9 mouse cellular contexts compared by ENCODE assay signal in genomic region chr8:84708071-84708541, GRCm38 (mm10). TPM values are rescaled to one million over a fixed set of nuclear protein-coding genes. Genes with fewer than 3 reads are reported as not detected.
DNase-seq lines count a peak whose midpoint lies in the region; ATAC-seq lines count a peak whose summit lies in the region.
"Had no signal": no experiment of that assay in that cellular context is flagged by ENCODE, and none has a peak within 500 bp of the region (broad histone marks: within the 10 kb centered on the region; RNA-seq: fewer than 3 reads in every experiment).

No protein-coding gene starts in this region.

- H3K4me3 ChIP-seq in kidney, embryonic 15.5 days (replicated peaks), result peak overlapping the region; percentile 32
- no peak overlapping the region for H3K4me3 ChIP-seq in forebrain, embryonic 11.5 days (ENCODE audit: low read depth, low read length)
- H3K4me3 ChIP-seq in intestine, embryonic 15.5 days (replicated peaks), result no peak overlapping the region
- H3K4me3 ChIP-seq in midbrain, embryonic 13.5 days (replicated peaks), result no peak overlapping the region

- no peak for ATAC-seq in kidney, embryonic 15.5 days (replicated peaks; ENCODE audit: low FRiP score)
- no peak for ATAC-seq in forebrain, embryonic 11.5 days (replicated peaks; ENCODE audit: low FRiP score)
- no peak for ATAC-seq in intestine, embryonic 15.5 days
- no peak for ATAC-seq in midbrain, embryonic 13.5 days
- ATAC-seq: Patski had no signal

- H3K4me2 ChIP-seq in kidney, embryonic 15.5 days, result peak overlapping the region; percentile 52
- peak overlapping the region; percentile 22 for H3K4me2 ChIP-seq in forebrain, embryonic 11.5 days (ENCODE audit: low read depth, low read length, severe bottlenecking)
- H3K4me2 ChIP-seq in intestine, embryonic 15.5 days (replicated peaks), result peak overlapping the region; percentile 58
- peak overlapping the region; percentile 43 for H3K4me2 ChIP-seq in midbrain, embryonic 13.5 days (replicated peaks)

- no peaks in the 10 kb centered on the region for H3K36me3 ChIP-seq in kidney, embryonic 15.5 days
- H3K36me3 ChIP-seq in forebrain, embryonic 11.5 days (ENCODE audit: control insufficient read depth, insufficient read depth, low read length), result no peaks in the 10 kb centered on the region
- no peaks in the 10 kb centered on the region for H3K36me3 ChIP-seq in intestine, embryonic 15.5 days
- H3K36me3 ChIP-seq in midbrain, embryonic 13.5 days, result no peaks in the 10 kb centered on the region

- intact Hi-C loops in left cerebral cortex, postnatal 14 days (cut with DNase I), result no loop called here

- peaks cover 82% of the 10 kb centered on the region for H3K4me1 ChIP-seq in kidney, embryonic 15.5 days
- H3K4me1 ChIP-seq in forebrain, embryonic 11.5 days (replicated peaks; ENCODE audit: control insufficient read depth, insufficient read depth, low read length), result peaks cover 53% of the 10 kb centered on the region
- H3K4me1 ChIP-seq in intestine, embryonic 15.5 days (replicated peaks), result peaks cover 48% of the 10 kb centered on the region
- peaks cover 75% of the 10 kb centered on the region for H3K4me1 ChIP-seq in midbrain, embryonic 13.5 days (replicated peaks)

- 14% methylated on average over 15 of the region's 15 CpGs for WGBS in kidney, embryonic 15.5 days
- WGBS in forebrain, embryonic 11.5 days, result 2% methylated on average over 15 of the region's 15 CpGs
- WGBS in intestine, embryonic 15.5 days, result 17% methylated on average over 15 of the region's 15 CpGs
- WGBS in midbrain, embryonic 13.5 days, result 4% methylated on average over 15 of the region's 15 CpGs

- no peak for DNase-seq in kidney, postnatal 25 days
- peak; percentile 66 for DNase-seq in forebrain, embryonic 11.5 days (ENCODE audit: low spot score)
- DNase-seq in left cerebral cortex, postnatal 14 days (ENCODE audit: low spot score in 2 of 2), result no peak
- no peak for DNase-seq in adrenal gland, postnatal 14 days
- DNase-seq in urinary bladder, postnatal 25 days (ENCODE audit: low spot score), result no peak

- H3K27ac ChIP-seq in kidney, embryonic 15.5 days, result peak overlapping the region; percentile 60
- H3K27ac ChIP-seq in forebrain, embryonic 11.5 days (ENCODE audit: low read depth, low read length), result 0 out of 2 replicates have a peak overlapping the region, but pooled peaks have one; percentile 9
- peak overlapping the region; percentile 40 for H3K27ac ChIP-seq in intestine, embryonic 15.5 days
- peak overlapping the region; percentile 85 for H3K27ac ChIP-seq in midbrain, embryonic 13.5 days

- 0 out of 2 replicates have a peak overlapping the region, but pooled peaks have one; percentile 14 for H3K9ac ChIP-seq in kidney, embryonic 15.5 days
- H3K9ac ChIP-seq in forebrain, embryonic 11.5 days (ENCODE audit: low read length), result peak overlapping the region; percentile 43; the same call in 1 of the 2 replicates
- H3K9ac ChIP-seq in intestine, embryonic 15.5 days, result no peak overlapping the region
- peak overlapping the region; percentile 56; the same call in 1 of the 2 replicates for H3K9ac ChIP-seq in midbrain, embryonic 13.5 days (replicated peaks)

- H3K9me3 ChIP-seq in kidney, embryonic 15.5 days (replicated peaks), result no peaks in the 10 kb centered on the region
- H3K9me3 ChIP-seq in forebrain, embryonic 11.5 days (ENCODE audit: control insufficient read depth, low read length), result no peaks in the 10 kb centered on the region
- no peaks in the 10 kb centered on the region for H3K9me3 ChIP-seq in intestine, embryonic 15.5 days
- H3K9me3 ChIP-seq in midbrain, embryonic 13.5 days, result no peaks in the 10 kb centered on the region

- peaks cover 76% of the 10 kb centered on the region for H3K27me3 ChIP-seq in kidney, embryonic 15.5 days
- peaks cover 55% of the 10 kb centered on the region for H3K27me3 ChIP-seq in forebrain, embryonic 11.5 days (ENCODE audit: control insufficient read depth, insufficient read depth, low read length)
- peaks cover 63% of the 10 kb centered on the region for H3K27me3 ChIP-seq in intestine, embryonic 15.5 days (replicated peaks)
- H3K27me3 ChIP-seq in midbrain, embryonic 13.5 days, result peaks cover 68% of the 10 kb centered on the region
- H3K27me3 ChIP-seq: Patski had no signal

RNA-seq across cellular contexts. Expression of gene Lyl1, which starts 6.8 kb away (rescaled TPM):
- 7.6 and 7.8 TPM in 2 replicates for polyA plus RNA-seq in kidney, embryonic 15.5 days (2015; fragmentation: Nextera tagmentation; extraction: Ambion mirVana)
- 5.0 and 5.7 TPM in 2 replicates for polyA plus RNA-seq in forebrain, embryonic 11.5 days (2014; fragmentation: Nextera tagmentation; extraction: Ambion mirVana)
- 5.1 and 5.5 TPM in 2 replicates for polyA plus RNA-seq in intestine, embryonic 15.5 days (2015; fragmentation: Nextera tagmentation; extraction: Ambion mirVana)
- 2.1 and 2.4 TPM in 2 replicates for polyA plus RNA-seq in midbrain, embryonic 13.5 days (2015; fragmentation: Nextera tagmentation; extraction: Ambion mirVana)
- 1 to 10 TPM; 2.7 to 4.3 TPM for total RNA-seq in left cerebral cortex, postnatal 14 days (2021)
- 4.2 and 9.4 TPM in 2 replicates for total RNA-seq in adrenal gland, postnatal 14 days (2021)

RNA-seq across cellular contexts. Expression of gene G430095P16Rik, which starts 14.7 kb away (rescaled TPM):
- polyA plus RNA-seq in kidney, embryonic 15.5 days (2015; fragmentation: Nextera tagmentation; extraction: Ambion mirVana), result 1.9 and 2.3 TPM in 2 replicates
- polyA plus RNA-seq in forebrain, embryonic 11.5 days (2014; fragmentation: Nextera tagmentation; extraction: Ambion mirVana), result 3.0 and 3.1 TPM in 2 replicates
- 3.1 and 3.7 TPM in 2 replicates for polyA plus RNA-seq in intestine, embryonic 15.5 days (2015; fragmentation: Nextera tagmentation; extraction: Ambion mirVana)
- 1.3 and 1.9 TPM in 2 replicates for polyA plus RNA-seq in midbrain, embryonic 13.5 days (2015; fragmentation: Nextera tagmentation; extraction: Ambion mirVana)
- not detected for total RNA-seq in left cerebral cortex, postnatal 14 days (2021)
- 0.52 and 0.90 TPM in 2 replicates for total RNA-seq in adrenal gland, postnatal 14 days (2021)

RNA-seq across cellular contexts. Expression of gene Nacc1, which starts 20.4 kb away (rescaled TPM):
- polyA plus RNA-seq in kidney, embryonic 15.5 days (2015; fragmentation: Nextera tagmentation; extraction: Ambion mirVana), result 23.9 and 25.6 TPM in 2 replicates
- polyA plus RNA-seq in forebrain, embryonic 11.5 days (2014; fragmentation: Nextera tagmentation; extraction: Ambion mirVana), result 34.6 and 37.7 TPM in 2 replicates
- 14.8 and 17.0 TPM in 2 replicates for polyA plus RNA-seq in intestine, embryonic 15.5 days (2015; fragmentation: Nextera tagmentation; extraction: Ambion mirVana)
- polyA plus RNA-seq in midbrain, embryonic 13.5 days (2015; fragmentation: Nextera tagmentation; extraction: Ambion mirVana), result 16.8 and 17.3 TPM in 2 replicates
- 10 to 100 TPM; 90.2 to 91.9 TPM for total RNA-seq in left cerebral cortex, postnatal 14 days (2021)
- 68.3 and 68.8 TPM in 2 replicates for total RNA-seq in adrenal gland, postnatal 14 days (2021)

RNA-seq across cellular contexts. Expression of gene Trmt1, which starts 22.0 kb away (rescaled TPM):
- polyA plus RNA-seq in kidney, embryonic 15.5 days (2015; fragmentation: Nextera tagmentation; extraction: Ambion mirVana), result 68.7 and 73.8 TPM in 2 replicates
- 52.7 and 72.3 TPM in 2 replicates for polyA plus RNA-seq in forebrain, embryonic 11.5 days (2014; fragmentation: Nextera tagmentation; extraction: Ambion mirVana)
- 59.9 and 68.3 TPM in 2 replicates for polyA plus RNA-seq in intestine, embryonic 15.5 days (2015; fragmentation: Nextera tagmentation; extraction: Ambion mirVana)
- polyA plus RNA-seq in midbrain, embryonic 13.5 days (2015; fragmentation: Nextera tagmentation; extraction: Ambion mirVana), result 50.1 and 55.7 TPM in 2 replicates
- total RNA-seq in left cerebral cortex, postnatal 14 days (2021), result 10 to 100 TPM; 89.3 to 96.7 TPM
- 62.2 and 67.9 TPM in 2 replicates for total RNA-seq in adrenal gland, postnatal 14 days (2021)

RNA-seq across cellular contexts. Expression of gene Ier2, which starts 45.5 kb away (rescaled TPM):
- 73.4 and 80.3 TPM in 2 replicates for polyA plus RNA-seq in kidney, embryonic 15.5 days (2015; fragmentation: Nextera tagmentation; extraction: Ambion mirVana)
- polyA plus RNA-seq in forebrain, embryonic 11.5 days (2014; fragmentation: Nextera tagmentation; extraction: Ambion mirVana), result 67.3 and 68.7 TPM in 2 replicates
- polyA plus RNA-seq in intestine, embryonic 15.5 days (2015; fragmentation: Nextera tagmentation; extraction: Ambion mirVana), result 84.2 and 85.5 TPM in 2 replicates
- 20.0 and 26.3 TPM in 2 replicates for polyA plus RNA-seq in midbrain, embryonic 13.5 days (2015; fragmentation: Nextera tagmentation; extraction: Ambion mirVana)
- total RNA-seq in left cerebral cortex, postnatal 14 days (2021), result 10 to 100 TPM; 12.6 to 14.8 TPM
- 45.5 and 55.7 TPM in 2 replicates for total RNA-seq in adrenal gland, postnatal 14 days (2021)

Comparison
In these comparisons a context has a peak if more than half of its experiments do, and no peak if none do; other contexts are left out.
1. H3K27ac ChIP-seq: peak in every context shown above with its lines; median percentile 85 in midbrain, embryonic 13.5 days; 60 in kidney, embryonic 15.5 days; 40 in intestine, embryonic 15.5 days; 9 in forebrain, embryonic 11.5 days.